Mouse (Mus musculus): ENCODE data around the gene Ucp3.

Gene Ucp3

DNA sequence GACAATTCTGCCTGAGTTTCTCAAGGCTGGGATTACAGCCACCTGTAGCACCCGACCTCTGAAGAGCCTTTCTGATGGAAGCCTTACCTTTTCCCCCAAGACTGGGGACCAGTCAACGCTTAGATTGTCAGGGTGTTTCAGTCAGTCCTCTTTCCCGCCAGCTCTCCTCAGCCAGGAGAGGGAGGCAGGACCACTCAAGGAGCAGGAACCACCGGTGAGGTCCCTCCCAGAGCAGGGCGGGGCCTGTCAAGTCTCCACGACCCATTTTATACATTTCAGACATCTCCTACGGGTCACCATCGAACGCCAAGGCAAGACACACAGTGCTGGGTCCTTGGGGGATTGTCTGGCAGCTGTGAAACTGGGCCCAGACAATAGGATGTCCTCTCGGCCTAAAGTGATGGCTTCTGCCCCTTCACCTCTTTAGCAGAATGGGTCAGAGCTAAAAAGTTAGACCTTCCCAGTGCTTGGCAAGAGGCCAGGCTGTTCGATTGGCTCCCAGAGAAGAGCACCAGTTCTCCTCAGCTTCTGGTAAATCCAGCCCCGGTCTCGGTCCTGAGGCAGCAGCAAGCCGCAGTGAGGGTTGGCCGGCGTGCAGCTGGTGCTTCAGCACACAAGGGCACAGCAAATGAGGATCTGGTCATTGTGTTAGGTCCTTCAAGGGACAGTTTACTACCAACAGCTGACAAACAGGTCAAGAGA, 27.6 kb downstream of the Ucp3 start:
- CTCF ChIA-PET = interaction anchor here (0.6 kb wide), 1 partner anchor 9 kb away, joined by 3 read pairs; no protein-coding TSS in a partner anchor

DNA sequence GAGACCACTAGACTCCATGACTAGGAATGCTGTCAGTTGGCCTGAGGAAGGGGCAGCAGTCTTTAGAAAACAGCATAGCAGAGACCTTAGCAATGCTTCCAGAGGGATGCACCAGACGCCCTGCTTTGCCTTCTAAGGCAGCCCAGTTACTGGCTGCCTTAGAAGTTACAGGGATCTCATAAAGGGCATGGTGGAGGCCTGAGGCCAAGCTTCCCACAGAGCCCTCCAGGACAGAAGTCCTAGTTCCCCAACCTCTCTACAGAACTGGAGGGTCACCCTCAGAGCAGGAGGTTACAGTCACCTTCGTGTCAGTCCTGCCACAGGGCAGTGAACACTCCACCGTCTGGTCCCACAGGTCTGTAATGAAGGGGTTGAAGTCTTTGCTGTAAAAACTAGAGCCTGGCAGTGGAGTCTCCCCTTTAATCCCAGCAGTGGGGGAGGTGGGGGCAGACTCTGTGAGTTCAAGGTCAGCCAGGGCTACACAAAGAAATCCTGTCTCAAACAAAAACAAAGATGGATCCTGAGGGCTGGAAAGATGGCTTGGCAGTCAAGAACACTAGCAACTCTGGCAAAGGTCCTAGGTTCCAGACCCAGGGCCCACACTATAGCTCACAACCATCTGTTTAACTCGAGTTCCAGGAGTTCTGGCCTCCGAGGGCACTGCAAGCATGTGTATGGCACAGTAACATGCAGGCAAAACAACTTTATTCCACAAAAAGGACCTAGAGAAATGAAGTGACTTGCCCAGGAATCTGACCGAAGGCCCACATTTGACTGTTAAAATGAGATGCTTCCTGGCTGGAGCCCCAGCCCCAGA, 28.4 kb downstream of the Ucp3 start:
- CTCF ChIA-PET = no interaction called here

DNA sequence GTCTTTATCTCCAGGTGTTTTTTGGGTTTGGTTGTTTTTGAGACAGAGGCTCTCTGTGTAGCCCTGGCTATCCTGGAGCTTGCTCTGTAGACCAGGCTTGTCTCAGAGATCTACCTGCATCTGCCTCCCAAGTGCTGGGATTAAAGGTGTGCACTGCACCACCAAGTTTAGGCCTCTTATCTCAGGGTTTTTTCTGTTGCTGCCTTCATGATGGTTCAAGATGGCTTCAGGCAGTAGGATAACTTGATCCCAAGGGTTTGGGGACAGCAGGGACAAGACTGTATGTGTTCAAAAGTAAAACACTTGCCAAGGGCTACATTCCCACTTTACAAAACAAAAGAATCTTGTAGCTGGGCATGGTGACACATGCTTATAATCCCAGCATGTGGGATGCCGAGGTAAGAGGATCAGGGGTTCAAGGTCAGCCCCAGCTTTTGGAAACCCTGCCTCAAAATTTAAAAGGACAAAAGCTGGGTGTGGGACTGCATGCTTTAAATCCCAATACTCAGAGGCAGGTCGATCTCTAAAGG, 29.1 kb downstream of the Ucp3 start:
- CTCF ChIA-PET = interaction anchor here (0.6 kb wide), 1 partner anchor 849 kb away, joined by 8 read pairs; no protein-coding TSS in a partner anchor

GRCm38 (mm10) chr7:100502374-100502922, 29.7 kb downstream of the Ucp3 start:
- CTCF ChIA-PET = interaction anchor here (0.6 kb wide), 1 partner anchor 848 kb away, joined by 8 read pairs; no protein-coding TSS in a partner anchor

DNA sequence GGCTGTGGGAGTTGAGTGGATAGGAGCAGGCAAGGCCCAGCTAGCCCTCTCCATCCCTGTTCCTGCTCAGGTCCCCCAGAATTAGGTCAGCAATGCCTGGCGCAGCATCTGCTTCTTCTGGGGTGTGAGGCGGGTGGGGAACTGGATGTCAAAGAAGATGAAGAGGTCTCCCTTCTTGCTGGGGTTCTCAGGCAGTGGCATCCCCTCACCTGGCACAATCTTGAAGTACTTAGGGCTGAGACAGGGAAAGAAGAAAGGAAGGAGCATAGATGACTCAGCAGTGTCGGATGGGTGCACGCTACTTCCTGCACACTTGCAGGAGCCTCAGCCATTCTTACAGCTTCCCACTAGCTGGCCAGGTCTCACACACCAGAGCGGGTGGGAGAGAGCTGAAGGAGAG, 30.3 kb downstream of the Ucp3 start:
- CTCF ChIA-PET = no interaction called here

- CTCF ChIA-PET = interaction anchor here (0.6 to 0.7 kb wide), 4 partner anchors 74 to 1679 kb away, joined by 3 to 7 read pairs (median 3); no protein-coding TSS in a partner anchor
Observed at GRCm38 (mm10) chr7:100504740-100505487, 32.1 kb downstream of the Ucp3 start.

DNA sequence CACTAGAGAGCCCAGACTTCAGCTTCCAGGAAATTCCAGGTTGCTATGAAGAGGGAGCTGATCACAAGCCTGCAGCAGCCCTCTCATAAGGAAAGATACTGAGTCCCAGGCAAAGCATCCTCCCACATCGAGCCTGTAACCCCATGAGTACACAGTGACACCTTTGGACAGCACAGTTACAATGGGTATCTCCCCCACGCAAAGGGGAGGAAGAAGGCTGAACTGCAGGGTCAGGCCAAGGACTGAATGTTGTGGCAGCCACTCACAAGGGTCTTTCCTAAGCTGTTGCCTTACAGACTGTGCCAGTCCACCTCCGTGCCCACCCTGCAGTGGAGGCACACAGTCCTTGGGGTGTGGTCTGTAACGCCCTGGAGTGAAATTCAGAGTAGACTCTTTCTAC, 33.7 kb downstream of the Ucp3 start:
- CTCF ChIA-PET = interaction anchor here (0.6 kb wide), 2 partner anchors 160 to 1220 kb away, joined by 3 read pairs; no protein-coding TSS in a partner anchor

- CTCF ChIA-PET = interaction anchor here (0.7 to 1.0 kb wide), 2 partner anchors 8 to 92 kb away, joined by 3 to 8 read pairs; no protein-coding TSS in a partner anchor
Observed at GRCm38 (mm10) chr7:100508670-100509069, 35.9 kb downstream of the Ucp3 start.

GRCm38 (mm10) chr7:100511602-100512001, 38.8 kb downstream of the Ucp3 start:
- CTCF ChIA-PET = interaction anchor here (0.5 kb wide), 1 partner anchor 65 kb away, joined by 8 read pairs; no protein-coding TSS in a partner anchor

DNA sequence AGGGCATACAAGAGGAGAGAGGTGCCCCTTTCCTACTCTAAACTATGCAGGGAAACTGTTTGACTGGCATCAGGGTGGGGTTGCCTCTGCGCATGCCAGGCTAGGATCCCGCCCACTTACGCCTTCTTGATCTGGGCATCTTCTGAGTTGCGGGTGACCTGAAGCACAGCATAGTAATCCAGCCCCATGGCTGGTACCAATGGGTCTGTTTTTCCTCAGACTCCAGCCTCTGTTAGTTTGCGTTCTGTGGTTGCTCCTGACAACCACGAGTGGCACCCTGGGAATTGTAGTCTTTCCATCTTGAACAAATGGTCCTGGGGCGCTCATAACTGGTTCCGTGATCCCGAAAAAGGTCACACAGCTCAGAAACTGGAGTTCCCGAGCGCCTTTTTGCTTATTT, 41.8 kb downstream of the Ucp3 start, which contains the start of gene Dnajb13:
TSS of gene Dnajb13 (minus strand) at position 388 of the 400 bp plus-strand sequence.
- CTCF ChIA-PET = no interaction called here

DNA sequence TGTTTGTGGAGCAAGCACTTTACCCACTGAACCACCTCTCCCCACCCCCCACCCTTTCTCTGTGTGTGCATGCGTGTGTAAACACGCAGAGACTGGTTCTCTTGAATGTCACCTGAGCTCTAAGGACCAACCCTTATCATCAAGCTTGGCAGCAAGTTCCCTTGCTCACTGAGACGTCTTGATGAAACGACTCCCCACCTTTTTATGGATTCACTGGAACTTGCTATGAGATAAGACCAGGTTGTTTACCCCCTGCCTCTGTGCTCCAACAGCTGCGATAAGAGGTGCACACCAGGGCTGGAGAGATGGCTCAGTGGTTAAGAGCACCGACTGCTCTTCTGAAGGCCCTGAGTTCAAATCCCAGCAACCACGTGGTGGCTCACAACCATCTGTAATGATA, 47.4 kb downstream of the Ucp3 start:
- CTCF ChIA-PET = interaction anchor here (1.7 kb wide), 1 partner anchor 143 kb away, joined by 4 read pairs; no protein-coding TSS in a partner anchor

DNA sequence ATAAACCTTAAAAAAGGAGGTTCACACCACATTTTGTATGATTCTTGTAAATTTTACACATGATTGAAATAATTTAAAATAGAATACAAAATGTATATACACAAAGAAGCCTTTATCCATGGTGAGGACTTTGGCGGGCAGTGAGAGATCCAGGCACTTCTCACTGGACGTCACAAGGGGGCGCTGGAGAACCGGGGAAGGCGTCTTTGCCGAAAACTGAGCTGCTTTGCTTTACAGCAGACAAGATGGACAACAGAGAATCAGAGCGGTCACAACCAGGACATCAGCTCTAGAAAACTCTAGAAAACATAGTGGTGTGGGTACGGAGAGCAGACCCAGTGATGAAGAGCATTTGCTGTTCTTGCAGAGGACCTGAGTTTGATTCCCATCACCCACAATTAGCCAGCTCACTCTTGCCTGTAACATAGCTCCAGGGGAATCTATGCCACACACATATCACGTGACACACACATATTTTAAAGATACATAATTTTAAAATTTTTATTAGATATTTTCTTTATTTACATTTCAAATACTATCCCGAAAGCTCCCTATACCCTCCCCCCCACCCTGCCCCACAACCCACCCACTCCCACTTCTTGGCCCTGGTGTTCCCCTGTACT, 48.0 kb downstream of the Ucp3 start:
- CTCF ChIA-PET = interaction anchor here (1.7 kb wide), 1 partner anchor 143 kb away, joined by 4 read pairs; no protein-coding TSS in a partner anchor

DNA sequence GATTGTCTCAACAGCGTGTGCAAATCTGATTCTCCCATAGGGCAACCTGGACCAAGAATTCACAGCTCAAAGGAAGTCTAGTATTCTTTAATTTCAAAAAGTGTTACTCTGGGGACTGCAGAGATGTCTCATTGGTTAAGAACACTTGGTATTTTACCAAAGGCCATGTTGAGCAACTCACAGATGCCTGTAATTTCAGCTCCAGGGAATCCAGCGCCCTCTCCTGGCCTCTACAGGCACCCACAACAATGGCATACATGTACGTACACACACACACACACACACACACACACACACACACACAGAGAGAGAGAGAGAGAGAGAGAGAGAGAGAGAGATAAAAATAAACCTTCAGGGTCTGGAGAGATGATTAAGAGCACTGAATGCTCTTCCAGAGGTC, 49.4 kb downstream of the Ucp3 start:
- CTCF ChIA-PET = interaction anchor here (0.9 kb wide), 1 partner anchor 33 kb away, joined by 4 read pairs; no protein-coding TSS in a partner anchor

DNA sequence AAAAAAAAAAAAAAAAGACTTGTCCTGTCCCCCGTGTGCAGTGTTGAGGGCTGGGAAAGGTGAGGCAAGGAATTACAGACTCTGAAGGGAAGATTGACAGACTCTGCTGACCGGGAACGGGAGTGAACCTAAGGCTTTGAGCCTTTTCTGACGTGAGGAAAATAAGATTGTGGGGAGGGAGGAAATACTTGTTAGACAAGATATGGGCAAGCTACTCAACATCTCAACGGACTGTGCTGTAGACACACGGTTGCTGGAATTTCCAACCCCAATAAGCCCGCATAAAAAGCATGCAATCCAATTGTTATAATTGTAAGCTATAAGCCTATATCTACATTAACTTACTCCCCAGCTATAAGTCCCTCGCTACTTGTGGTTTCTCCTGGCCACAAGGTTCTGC, 51.9 kb downstream of the Ucp3 start:
- CTCF ChIA-PET = no interaction called here

DNA sequence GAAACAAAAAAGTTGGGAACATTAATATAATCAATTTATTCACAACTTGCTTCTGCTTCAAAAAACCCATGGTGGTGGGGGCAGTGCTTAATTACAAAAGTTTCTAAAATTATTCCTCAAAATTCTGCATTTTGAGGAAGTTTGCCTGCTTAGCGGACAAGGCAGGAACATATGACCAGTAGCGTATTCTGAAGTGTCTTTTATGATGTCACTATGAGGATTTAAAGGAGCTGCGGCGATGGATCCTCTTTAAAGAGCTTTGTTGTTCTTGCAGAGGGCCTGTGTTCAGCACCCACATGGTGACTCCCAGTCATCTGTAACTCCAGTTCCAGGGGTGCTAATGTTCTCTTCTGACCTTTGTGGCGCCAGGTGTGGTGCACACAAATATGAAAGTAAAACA, 58.0 kb downstream of the Ucp3 start:
- CTCF ChIA-PET = no interaction called here

- CTCF ChIA-PET = interaction anchor here (0.7 kb wide), 1 partner anchor 291 kb away, joined by 12 read pairs; no protein-coding TSS in a partner anchor
Observed at GRCm38 (mm10) chr7:100533503-100533902, 60.7 kb downstream of the Ucp3 start.

DNA sequence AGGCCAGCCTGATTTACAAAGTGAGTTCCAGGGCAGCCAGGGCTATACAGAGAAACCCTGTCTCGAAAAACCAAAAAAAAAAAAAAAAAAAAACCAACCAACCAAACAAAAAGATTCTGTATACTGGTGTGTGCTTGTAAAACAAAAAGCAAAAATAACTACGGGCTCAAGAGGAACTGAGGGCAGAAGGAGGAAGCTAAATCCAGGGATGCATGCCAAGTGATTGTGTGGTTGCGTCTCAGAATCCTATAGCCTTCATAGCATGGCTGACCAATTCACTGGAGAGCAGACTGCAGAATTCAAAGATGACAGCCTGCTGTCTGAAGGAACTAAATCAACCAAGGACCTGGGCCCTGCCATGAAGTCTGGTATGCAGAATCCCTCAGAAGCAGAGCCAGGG, 61.4 kb downstream of the Ucp3 start:
- CTCF ChIA-PET = interaction anchor here (0.7 kb wide), 1 partner anchor 290 kb away, joined by 12 read pairs; no protein-coding TSS in a partner anchor

GRCm38 (mm10) chr7:100535831-100536230, 63.0 kb downstream of the Ucp3 start:
- CTCF ChIA-PET = interaction anchor here (0.5 to 0.6 kb wide), 2 partner anchors 8 to 66 kb away, joined by 3 read pairs; no protein-coding TSS in a partner anchor

Measured in spleen, embryonic (tissue).